Mouse (Mus musculus) forebrain, embryonic 12.5 days (tissue): Measurements from ENCODE around the gene 4930404N11Rik. TPM values are rescaled to one million over a fixed set of nuclear protein-coding genes. Genes with fewer than 3 reads are reported as not detected.

Source experiments
- ATAC-seq: fragments of 200-750 bp; cut with Nextera tagmentation; 2 replicates; pipeline ENCODE4 v1.8.0; 2017; ENCODE audit warnings: moderate TSS enrichment; ENCODE audit not compliant: low FRiP score
- H3K27ac ChIP-seq: fragments of 300-500 bp; sonication (generic); 2 replicates; pipeline ENCODE4 v1.5.1; 2016; ENCODE audit warnings: mild to moderate bottlenecking
- H3K27me3 ChIP-seq: fragments of 300-500 bp; sonication (generic); 2 replicates; pipeline ENCODE4 v1.6.1; 2016; ENCODE audit warnings: mild to moderate bottlenecking
- H3K36me3 ChIP-seq: fragments of 300-500 bp; sonication (generic); replicated peaks from 2 replicates; pipeline ENCODE4 v1.6.1; 2016; ENCODE audit warnings: mild to moderate bottlenecking
- H3K4me1 ChIP-seq: fragments of 300-500 bp; sonication (generic); 2 replicates; pipeline ENCODE4 v1.6.1; 2016
- H3K4me2 ChIP-seq: fragments of 300-500 bp; sonication (generic); 2 replicates; pipeline ENCODE4 v1.6.1; 2016; ENCODE audit warnings: mild to moderate bottlenecking, moderate library complexity
- H3K4me3 ChIP-seq: fragments of 300-500 bp; sonication (generic); replicated peaks from 2 replicates; pipeline ENCODE4 v1.5.1; 2016; ENCODE audit warnings: mild to moderate bottlenecking
- H3K9ac ChIP-seq: fragments of 300-500 bp; sonication (generic); 2 replicates; pipeline ENCODE4 v1.6.1; 2016; ENCODE audit warnings: mild to moderate bottlenecking
- H3K9me3 ChIP-seq: fragments of 300-500 bp; sonication (generic); 2 replicates; pipeline ENCODE4 v1.6.1; 2016
- WGBS: fragments of 180-500 bp; shearing (Covaris S2); methylation state at CpG from one replicate; pipeline ENCODE4 v1.1.7; 2016; 5-methylcytosine and 5-hydroxymethylcytosine counted together
- polyA plus RNA-seq: library from polyadenylated mRNA; unstranded; fragments of >200 nt; fragmentation: Nextera tagmentation; extraction: Ambion mirVana; gene quantifications from 2 replicates; pipeline ENCODE4 v1.2.1, GENCODE M21; 2016

4930404N11Rik gene
- polyA plus RNA-seq, 1 experiment from 2014 or later: 1.2 TPM

DNA sequence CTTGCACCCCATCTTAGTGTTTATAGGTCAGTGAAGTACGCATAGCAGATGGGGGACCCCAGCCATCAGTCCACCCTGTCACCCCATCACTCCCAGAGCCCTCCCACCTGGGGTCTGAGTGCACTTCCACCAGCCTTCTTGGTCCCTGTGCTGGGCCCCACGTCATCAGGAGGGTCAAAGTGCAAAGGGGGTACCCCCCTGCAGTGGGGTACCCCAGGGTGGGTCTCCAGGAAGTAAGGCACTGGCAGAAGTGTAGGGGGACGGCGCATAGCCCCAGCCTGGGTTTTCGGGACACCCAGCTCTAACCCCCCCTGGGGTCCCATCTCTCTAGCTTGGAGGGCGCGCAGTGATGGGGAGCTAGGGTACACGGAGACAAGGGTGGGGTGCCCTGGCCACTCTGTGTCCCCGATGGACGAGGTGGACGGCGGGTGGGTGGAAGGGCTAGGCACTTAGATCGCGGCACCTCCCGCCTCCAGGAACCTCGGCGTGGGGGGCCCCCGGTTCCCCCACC, 34.2 kb upstream of the 4930404N11Rik start:
- H3K27me3 ChIP-seq: peaks cover 32% of the 10 kb centered on the region
- H3K4me2 ChIP-seq: no peak overlapping the region
- 80% methylated on average over 18 of the region's 18 CpGs for WGBS
- peaks cover 56% of the 10 kb centered on the region for H3K4me1 ChIP-seq
- no peak overlapping the region for H3K9ac ChIP-seq
- no peak overlapping the region for H3K27ac ChIP-seq
- H3K36me3 ChIP-seq: peaks cover 15% of the 10 kb centered on the region
- ATAC-seq: no peak
- H3K9me3 ChIP-seq: no peaks in the 10 kb centered on the region
- H3K4me3 ChIP-seq: no peak overlapping the region

DNA sequence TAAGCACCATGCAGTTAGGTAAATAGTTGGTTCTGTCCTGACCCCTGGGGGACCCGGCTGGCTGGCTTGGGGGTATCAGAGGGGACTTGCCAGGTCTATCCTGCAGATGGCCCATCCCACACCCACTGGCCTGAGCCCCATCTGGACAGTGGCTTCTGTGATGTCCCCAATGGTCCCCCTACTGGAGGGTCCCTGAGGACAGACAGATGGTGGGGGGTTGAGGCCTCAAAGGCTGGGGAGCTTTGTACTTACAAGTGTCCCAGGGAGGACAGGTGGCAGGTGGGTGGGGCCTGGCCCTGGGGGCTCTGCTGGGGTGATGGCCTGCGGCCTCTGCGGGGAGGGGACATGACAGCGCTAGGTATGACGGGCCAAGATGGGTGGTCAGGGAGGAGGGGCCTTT, 33.7 kb upstream of the 4930404N11Rik start:
- WGBS: 80% methylated on average over 5 of the region's 5 CpGs
- Histone ChIP-seq H3K27ac (0 out of 2 replicates have a peak overlapping the region, but pooled peaks have one; percentile 13), H3K4me3 (no peak overlapping the region), H3K27me3 (peaks cover 26% of the 10 kb centered on the region), H3K36me3 (peaks cover 15% of the 10 kb centered on the region), H3K4me2 (no peak overlapping the region), H3K4me1 (peaks cover 56% of the 10 kb centered on the region), H3K9ac (no peak overlapping the region), H3K9me3 (no peaks in the 10 kb centered on the region)
- ATAC-seq: no peak

DNA sequence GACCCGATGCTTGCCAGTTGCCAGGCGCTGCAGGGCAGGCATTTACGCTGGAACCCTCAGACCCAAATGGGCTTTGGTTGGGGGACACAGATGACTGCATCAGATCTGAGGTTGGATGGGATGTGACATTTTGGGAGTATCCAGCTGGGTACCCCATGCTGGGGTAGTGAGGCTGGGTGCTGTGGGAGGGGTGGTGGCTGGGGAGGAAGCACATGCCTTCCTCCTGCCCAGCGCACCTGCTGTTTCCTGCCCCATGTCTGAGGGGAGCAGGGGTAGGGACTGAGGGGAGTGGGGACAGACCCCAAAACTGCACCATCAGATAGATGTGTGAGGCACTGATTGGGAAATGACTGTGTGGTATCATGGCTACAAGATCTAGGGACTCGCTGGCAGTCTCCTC, 31.1 kb upstream of the 4930404N11Rik start:
- Histone ChIP-seq H3K4me1 (peaks cover 48% of the 10 kb centered on the region), H3K9ac (no peak overlapping the region), H3K4me3 (no peak overlapping the region), H3K27me3 (peaks cover 17% of the 10 kb centered on the region; the same call in 1 of the 2 replicates), H3K9me3 (no peaks in the 10 kb centered on the region), H3K36me3 (peaks cover 15% of the 10 kb centered on the region), H3K4me2 (no peak overlapping the region), H3K27ac (0 out of 2 replicates have a peak overlapping the region, but pooled peaks have one; percentile 19)
- 67% methylated on average over 5 of the region's 5 CpGs for WGBS
- ATAC-seq: no peak

DNA sequence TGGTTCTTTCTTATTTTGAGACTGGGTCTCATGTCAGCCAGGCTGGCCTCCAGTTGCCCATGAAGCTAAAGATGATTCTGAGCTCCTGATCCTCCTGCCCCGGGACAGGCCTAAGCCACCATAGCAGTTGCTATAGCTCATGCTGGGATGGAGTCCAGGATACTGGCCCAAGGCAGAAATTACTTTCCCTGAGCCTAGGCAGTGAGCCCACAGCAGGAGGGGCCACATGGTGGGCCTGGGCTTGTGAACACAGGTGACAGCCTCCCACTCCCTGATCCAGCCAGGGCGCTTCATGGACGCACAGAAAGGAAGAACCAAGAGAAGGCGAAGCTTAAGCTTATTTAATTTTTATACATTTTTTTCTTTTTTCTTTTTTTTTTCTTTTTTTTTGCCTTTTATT, 30.2 kb upstream of the 4930404N11Rik start:
- Histone ChIP-seq H3K4me3 (no peak overlapping the region), H3K9me3 (no peaks in the 10 kb centered on the region), H3K9ac (no peak overlapping the region), H3K27me3 (peaks cover 16% of the 10 kb centered on the region; the same call in 1 of the 2 replicates), H3K36me3 (peaks cover 18% of the 10 kb centered on the region), H3K4me1 (peaks cover 40% of the 10 kb centered on the region), H3K27ac (no peak overlapping the region), H3K4me2 (no peak overlapping the region)
- no peak for ATAC-seq
- WGBS: 94% methylated on average over 4 of the region's 4 CpGs

DNA sequence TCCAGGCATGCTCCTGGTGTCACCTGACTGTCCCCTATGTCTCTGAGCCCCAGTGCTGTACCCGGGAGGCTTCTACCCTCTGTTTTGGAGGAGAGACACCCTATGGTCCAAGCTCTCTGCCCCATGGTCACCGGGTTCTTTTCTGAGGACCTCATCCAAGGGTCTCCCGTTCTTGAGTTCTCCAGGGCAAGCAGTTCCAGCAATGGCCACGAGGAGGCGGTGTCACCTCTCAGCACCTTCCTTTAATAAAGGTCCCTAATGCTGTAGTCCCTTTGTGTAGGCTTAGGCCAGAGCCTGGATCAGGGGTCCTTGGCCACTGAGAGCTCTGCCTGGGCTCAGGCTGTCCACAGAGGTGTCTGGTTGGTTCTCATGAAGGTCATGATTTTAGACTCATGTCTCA, 29.5 kb upstream of the 4930404N11Rik start:
- WGBS: 15% methylated on average over 5 of the region's 5 CpGs
- no peak for ATAC-seq
- peaks cover 14% of the 10 kb centered on the region for H3K36me3 ChIP-seq
- no peak overlapping the region for H3K27ac ChIP-seq
- H3K9me3 ChIP-seq: no peaks in the 10 kb centered on the region
- H3K4me1 ChIP-seq: peaks cover 33% of the 10 kb centered on the region
- H3K9ac ChIP-seq: no peak overlapping the region
- H3K27me3 ChIP-seq: peaks cover 8% of the 10 kb centered on the region; the same call in 1 of the 2 replicates
- H3K4me2 ChIP-seq: no peak overlapping the region
- no peak overlapping the region for H3K4me3 ChIP-seq

DNA sequence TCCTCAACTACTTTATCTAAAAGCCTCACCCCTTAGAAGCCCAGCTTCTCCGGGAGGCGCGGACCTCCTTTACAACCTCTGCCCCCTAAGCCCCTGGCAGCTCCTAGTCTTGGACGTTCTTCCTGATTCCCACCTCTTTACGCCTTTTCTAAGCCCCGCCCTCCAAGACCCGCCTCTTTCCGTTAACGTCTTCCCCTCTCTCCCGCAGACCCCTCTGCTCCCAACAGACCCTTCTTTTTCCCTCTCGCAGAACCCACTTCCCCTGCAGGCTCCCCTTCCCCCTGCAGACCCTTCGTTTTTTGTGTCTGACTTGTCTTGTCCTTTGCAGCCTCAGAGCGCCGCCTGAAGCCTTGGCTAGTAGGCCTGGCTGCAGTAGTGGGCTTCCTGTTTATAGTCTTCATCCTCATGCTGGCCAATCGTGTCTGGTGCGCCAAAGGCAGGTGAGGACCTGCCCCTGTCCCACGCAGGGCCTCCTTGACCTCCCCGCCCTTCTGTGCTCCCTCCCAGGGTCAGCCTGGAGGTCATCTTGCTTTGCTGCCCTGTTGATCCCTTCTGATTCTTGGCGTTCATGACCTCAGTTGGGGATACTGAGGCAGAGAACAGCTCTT, 27.9 kb upstream of the 4930404N11Rik start:
- Histone ChIP-seq H3K27ac (no peak overlapping the region), H3K36me3 (peaks cover 5% of the 10 kb centered on the region), H3K4me3 (0 out of 2 replicates have a peak overlapping the region, but pooled peaks have one; percentile 0), H3K27me3 (peaks cover 4% of the 10 kb centered on the region; the same call in 1 of the 2 replicates), H3K4me2 (peak overlapping the region; percentile 43), H3K9me3 (no peaks in the 10 kb centered on the region), H3K4me1 (peaks cover 31% of the 10 kb centered on the region), H3K9ac (peak overlapping the region; percentile 38)
- no peak for ATAC-seq
- WGBS: 7% methylated on average over 19 of the region's 19 CpGs

DNA sequence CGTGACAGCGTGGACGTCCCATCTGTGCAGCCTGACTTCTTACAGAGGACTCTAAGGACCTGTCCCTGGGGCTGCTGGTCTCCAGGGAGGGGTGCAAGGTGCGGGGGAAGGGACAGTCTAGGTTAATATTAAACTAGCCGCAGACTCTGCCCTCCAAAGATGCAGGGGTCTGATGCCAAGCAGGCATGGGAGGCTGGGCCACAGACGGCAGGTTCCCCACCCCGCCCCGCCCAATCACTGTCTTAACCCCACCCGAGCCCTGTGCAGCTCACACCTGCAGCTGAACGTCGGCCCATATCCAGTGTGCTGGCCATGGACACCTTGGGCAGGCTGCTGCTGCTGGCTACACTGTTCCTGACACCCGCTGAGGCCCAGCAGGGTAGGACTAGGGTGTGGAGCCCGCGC, 27.2 kb upstream of the 4930404N11Rik start, which contains the start of gene Smim24:
Gene Smim24 (plus strand): TSS at position 271 of the 405 bp plus-strand sequence.
- no peak for ATAC-seq
- peak within 1 kb of the TSS; percentile 38 for H3K9ac ChIP-seq

DNA sequence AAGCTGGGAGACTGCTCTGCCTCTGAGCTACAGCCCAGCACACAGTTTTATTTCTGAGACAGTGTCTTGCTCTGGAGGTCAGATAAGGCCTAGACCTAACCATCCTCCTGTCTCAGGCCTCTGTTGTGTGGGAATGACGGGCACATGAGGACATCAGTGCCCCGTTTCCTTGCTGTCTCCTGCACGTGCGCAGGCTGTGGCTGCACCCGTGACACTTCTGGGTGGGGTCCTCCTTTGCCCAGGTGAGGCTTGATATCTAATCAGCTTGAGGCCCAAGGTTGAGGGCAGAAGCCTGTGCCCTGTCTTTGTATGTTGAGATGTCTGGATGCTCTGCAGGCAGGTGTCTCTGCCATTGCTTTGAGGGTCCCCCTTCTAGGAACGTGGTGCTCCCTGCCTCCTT, 26.7 kb upstream of the 4930404N11Rik start:
- H3K4me1 ChIP-seq: peaks cover 31% of the 10 kb centered on the region
- H3K9me3 ChIP-seq: no peaks in the 10 kb centered on the region
- H3K4me3 ChIP-seq: no peak overlapping the region
- ATAC-seq: no peak
- no peak overlapping the region for H3K9ac ChIP-seq
- peaks cover under 1% of the 10 kb centered on the region; the same call in 1 of the 2 replicates for H3K27me3 ChIP-seq
- no peak overlapping the region for H3K27ac ChIP-seq
- H3K4me2 ChIP-seq: no peak overlapping the region
- peaks cover 18% of the 10 kb centered on the region for H3K36me3 ChIP-seq
- WGBS: 83% methylated on average over 6 of the region's 6 CpGs

More for the DNA sequence above, 27.2 kb upstream of the 4930404N11Rik start, which contains the start of gene Smim24:
- Histone ChIP-seq H3K36me3 (peaks cover 13% of the 10 kb centered on the region), H3K4me1 (peaks cover 31% of the 10 kb centered on the region), H3K4me2 (peak within 1 kb of the TSS; percentile 43), H3K4me3 (0 out of 2 replicates have a peak within 1 kb of the TSS, but pooled peaks have one; percentile 0), H3K27ac (no peak within 1 kb of the TSS), H3K9me3 (no peaks in the 10 kb centered on the region), H3K27me3 (peaks cover 4% of the 10 kb centered on the region; the same call in 1 of the 2 replicates)
- 69% methylated on average over 14 of the region's 14 CpGs for WGBS

DNA sequence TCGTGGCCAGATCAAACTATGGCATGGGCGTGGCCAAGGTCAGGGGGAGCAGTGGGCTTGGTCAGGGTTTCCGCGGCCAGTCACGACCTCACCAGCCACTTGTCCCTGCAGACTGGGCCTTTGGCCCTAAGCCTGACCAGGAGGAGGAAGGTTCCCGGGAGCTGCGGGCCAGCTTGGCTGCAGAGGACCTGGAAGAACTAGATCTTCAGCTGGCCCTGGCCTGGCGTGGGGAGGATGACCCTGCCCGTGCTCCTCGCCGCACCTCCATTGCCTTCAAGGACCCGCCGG, 25.0 kb upstream of the 4930404N11Rik start:
- Histone ChIP-seq H3K4me3 (no peak overlapping the region), H3K27ac (no peak overlapping the region), H3K27me3 (no peaks in the 10 kb centered on the region), H3K4me2 (no peak overlapping the region), H3K9ac (no peak overlapping the region), H3K4me1 (peaks cover 27% of the 10 kb centered on the region), H3K36me3 (peaks cover 34% of the 10 kb centered on the region), H3K9me3 (no peaks in the 10 kb centered on the region)
- 91% methylated on average over 13 of the region's 13 CpGs for WGBS
- no peak for ATAC-seq

DNA sequence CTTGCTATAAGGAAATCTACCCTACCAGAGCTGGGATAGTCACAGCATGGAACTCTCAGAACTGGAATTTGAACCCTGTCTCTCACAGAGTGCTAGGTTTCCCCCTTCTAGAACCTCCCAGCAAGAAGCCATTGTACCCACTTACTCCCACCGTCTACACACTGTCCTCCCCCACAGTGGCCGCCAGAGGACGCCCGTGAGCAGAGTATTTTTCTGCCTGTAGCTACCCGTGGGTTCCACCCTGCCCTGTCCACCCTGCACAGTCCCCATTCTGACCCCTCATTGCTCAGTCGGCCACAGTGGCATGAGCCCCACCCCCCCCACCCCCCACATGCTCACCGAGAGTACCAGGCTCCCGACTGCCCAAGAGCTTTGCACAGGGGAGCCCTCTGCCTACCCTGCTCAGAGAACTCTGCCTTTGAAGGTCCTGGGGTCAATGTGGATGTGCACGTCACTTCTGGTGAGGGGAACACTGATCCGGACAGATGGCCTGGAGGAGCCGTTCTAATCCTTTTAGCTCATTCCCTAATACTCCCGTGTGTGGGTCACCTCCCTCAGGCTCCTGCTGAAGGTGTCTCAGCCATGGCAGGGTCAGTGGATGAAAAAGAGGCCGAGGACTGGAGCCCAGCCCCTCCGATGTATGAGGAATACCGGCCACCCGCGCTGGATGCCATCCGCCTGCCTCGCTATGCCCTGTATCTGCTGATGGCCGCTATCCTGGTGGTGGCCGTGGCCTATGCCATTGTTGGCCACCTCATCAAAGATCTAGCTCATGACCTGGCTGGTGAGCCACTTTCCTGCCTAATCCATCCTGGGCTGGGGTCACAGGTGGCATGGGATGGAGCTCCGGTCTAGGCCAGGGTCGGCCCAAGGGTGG, 24.4 kb upstream of the 4930404N11Rik start:
- WGBS: 60% methylated on average over 23 of the region's 23 CpGs
- 0 out of 2 replicates have a peak overlapping the region, but pooled peaks have one; percentile 12 for H3K9ac ChIP-seq
- H3K27ac ChIP-seq: 0 out of 2 replicates have a peak overlapping the region, but pooled peaks have one; percentile 25
- H3K36me3 ChIP-seq: peaks cover 35% of the 10 kb centered on the region
- no peak overlapping the region for H3K4me2 ChIP-seq
- H3K9me3 ChIP-seq: no peaks in the 10 kb centered on the region
- peaks cover 33% of the 10 kb centered on the region for H3K4me1 ChIP-seq
- ATAC-seq: peak; percentile 69
- no peak overlapping the region for H3K4me3 ChIP-seq
- no peaks in the 10 kb centered on the region for H3K27me3 ChIP-seq

DNA sequence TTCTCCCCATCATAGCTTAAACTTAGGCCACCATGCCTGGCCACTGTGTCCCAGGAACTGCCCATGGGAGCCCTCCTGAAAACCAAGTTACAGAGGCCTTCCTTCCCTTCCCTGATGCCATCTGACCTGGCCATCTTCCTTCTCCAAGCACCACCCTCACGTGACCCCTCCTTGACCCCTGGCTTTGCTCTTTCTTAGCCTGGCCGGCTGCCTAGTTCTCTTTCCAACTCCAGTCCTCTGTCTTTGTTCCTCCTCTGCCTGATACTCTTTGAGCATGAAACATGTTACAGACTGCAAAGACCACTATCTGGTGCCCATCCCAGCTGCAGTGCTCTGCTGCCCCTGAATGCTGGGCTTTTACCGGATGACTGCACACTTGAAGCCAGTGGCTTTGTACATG, 23.8 kb upstream of the 4930404N11Rik start:
- 54% methylated on average over 3 of the region's 3 CpGs for WGBS

DNA sequence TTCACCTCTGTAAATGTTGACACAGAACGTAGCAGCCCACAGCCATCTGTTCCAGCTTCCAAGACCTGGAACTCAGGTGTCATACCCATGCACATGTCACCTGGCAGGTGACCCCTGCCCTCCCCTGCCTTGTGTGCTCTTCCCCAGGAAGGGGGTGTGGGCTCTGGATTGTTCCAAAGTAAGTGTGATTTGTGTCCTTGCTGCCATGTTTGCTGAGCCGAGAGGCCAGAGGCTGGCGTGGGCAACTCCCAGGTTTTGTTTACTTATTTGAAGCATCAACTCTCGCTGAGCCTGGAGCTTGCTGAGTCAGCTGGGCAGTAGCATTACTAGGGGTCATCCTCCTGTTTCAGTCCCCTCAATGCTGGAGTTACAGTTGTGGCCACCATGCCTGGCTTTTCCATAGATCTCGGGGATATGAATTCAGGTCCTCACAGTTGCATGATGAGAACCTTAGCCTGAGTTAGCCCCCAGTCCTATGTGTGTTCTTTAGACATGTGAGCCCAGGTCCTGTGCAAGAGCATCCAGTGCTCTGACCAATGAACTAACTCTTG, 23.0 kb upstream of the 4930404N11Rik start, which contains the start of gene Gm48552:
Gene Gm48552 (plus strand): TSS at position 501 of the 551 bp plus-strand sequence.
- no peak within 1 kb of the TSS for H3K4me3 ChIP-seq
- 0 out of 2 replicates have a peak within 1 kb of the TSS, but pooled peaks have one; percentile 25 for H3K27ac ChIP-seq
- no peaks in the 10 kb centered on the region for H3K9me3 ChIP-seq
- ATAC-seq: no peak
- H3K4me1 ChIP-seq: peaks cover 31% of the 10 kb centered on the region
- H3K36me3 ChIP-seq: peaks cover 35% of the 10 kb centered on the region
- H3K9ac ChIP-seq: 0 out of 2 replicates have a peak within 1 kb of the TSS, but pooled peaks have one; percentile 12
- no peaks in the 10 kb centered on the region for H3K27me3 ChIP-seq
- WGBS: 87% methylated on average over 5 of the region's 5 CpGs
- no peak within 1 kb of the TSS for H3K4me2 ChIP-seq

More for the DNA sequence above, 23.8 kb upstream of the 4930404N11Rik start:
- Histone ChIP-seq H3K27me3 (no peaks in the 10 kb centered on the region), H3K4me3 (no peak overlapping the region), H3K4me1 (peaks cover 37% of the 10 kb centered on the region), H3K9me3 (no peaks in the 10 kb centered on the region), H3K9ac (0 out of 2 replicates have a peak overlapping the region, but pooled peaks have one; percentile 12), H3K4me2 (no peak overlapping the region), H3K36me3 (peaks cover 35% of the 10 kb centered on the region), H3K27ac (0 out of 2 replicates have a peak overlapping the region, but pooled peaks have one; percentile 25)
- ATAC-seq: no peak
